Mouse (Mus musculus): ENCODE results near the gene Pter.

The Pter gene

DNA sequence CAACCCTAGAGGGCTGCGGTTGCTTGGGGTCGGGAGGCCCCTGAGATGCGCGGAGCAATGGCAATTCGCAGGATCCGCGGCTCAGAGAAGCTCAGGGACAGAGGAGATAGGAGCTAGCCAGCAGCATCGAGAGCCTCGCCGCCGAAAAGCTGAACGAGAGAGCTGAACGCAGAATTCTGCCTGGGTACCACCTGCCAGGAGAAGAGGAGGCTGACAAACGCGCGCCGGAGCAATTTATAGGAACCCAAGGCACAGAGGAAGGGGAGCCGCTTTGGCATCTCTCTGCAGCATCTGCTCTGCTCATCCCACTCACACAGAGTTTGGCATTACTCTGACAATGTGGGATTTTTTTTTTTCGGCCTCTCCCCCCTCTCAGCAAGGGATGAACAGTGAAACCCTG lies 87.6 kb downstream of the Pter start, which contains the start of gene C1ql3:
Gene C1ql3, minus strand, starts transcription at position 335 of the 400 bp plus-strand sequence.
- TF ChIP-seq CTCF (conservative IDR thresholded peaks at IDR 0.05; ENCODE audit: low read length) (no peak), POU5F1 (IDR thresholded peaks at IDR 0.05; ENCODE audit: borderline replicate concordance, low read length) (no peak), NANOG (IDR thresholded peaks at IDR 0.05; ENCODE audit: borderline replicate concordance, low read length) (no peak)
- peak within 1 kb of the TSS; percentile 79 for H3K4me3 ChIP-seq (replicated peaks; ENCODE audit: low read length)
- no peaks in the 10 kb centered on the region for H3K9me3 ChIP-seq (ENCODE audit: low read length)

DNA sequence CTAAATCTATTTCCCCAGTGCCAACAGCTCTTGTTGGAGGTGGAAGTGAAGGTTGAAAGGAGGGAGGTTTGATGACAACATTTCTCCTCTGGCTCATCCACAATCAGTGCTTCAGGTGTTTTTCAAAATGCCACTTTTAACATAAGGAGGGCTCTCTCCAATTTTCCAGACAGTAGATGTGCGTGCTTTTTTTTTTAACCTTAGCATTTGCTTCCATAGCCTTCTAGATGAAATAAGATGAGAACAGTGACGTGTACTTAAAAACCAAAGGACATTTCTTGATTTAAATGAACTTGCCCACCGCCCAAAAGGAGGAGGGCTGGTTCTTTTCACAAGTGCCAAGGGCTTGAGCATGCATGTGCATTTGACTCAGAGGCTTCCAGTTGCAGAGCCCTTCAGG lies 88.1 kb downstream of the Pter start:
- Histone ChIP-seq H3K4me1 (replicated peaks; ENCODE audit: low read depth, low read length) (peaks cover 23% of the 10 kb centered on the region), H3K4me3 (replicated peaks; ENCODE audit: low read length) (peak overlapping the region; percentile 79; the same call in 1 of the 2 replicates), H3K36me3 (ENCODE audit: insufficient read depth, low read length) (no peaks in the 10 kb centered on the region), H3K9me3 (ENCODE audit: low read length) (no peaks in the 10 kb centered on the region), H3K27me3 (ENCODE audit: insufficient read depth, low read length) (peaks cover 58% of the 10 kb centered on the region)
- TF ChIP-seq NANOG (IDR thresholded peaks at IDR 0.05; ENCODE audit: borderline replicate concordance, low read length) (no peak), POU5F1 (IDR thresholded peaks at IDR 0.05; ENCODE audit: borderline replicate concordance, low read length) (no peak), CTCF (conservative IDR thresholded peaks at IDR 0.05; ENCODE audit: low read length) (no peak)

More for the DNA sequence above, 87.6 kb downstream of the Pter start, which contains the start of gene C1ql3:
- Histone ChIP-seq H3K36me3 (ENCODE audit: insufficient read depth, low read length) (no peaks in the 10 kb centered on the region), H3K27me3 (ENCODE audit: insufficient read depth, low read length) (peaks cover 59% of the 10 kb centered on the region), H3K4me1 (replicated peaks; ENCODE audit: low read depth, low read length) (peaks cover 23% of the 10 kb centered on the region)

- no peaks in the 10 kb centered on the region for H3K4me1 ChIP-seq (replicated peaks; ENCODE audit: low read depth, low read length)
- H3K36me3 ChIP-seq (ENCODE audit: insufficient read depth, low read length) = no peaks in the 10 kb centered on the region
- TF ChIP-seq NANOG (IDR thresholded peaks at IDR 0.05; ENCODE audit: borderline replicate concordance, low read length) (no peak), CTCF (conservative IDR thresholded peaks at IDR 0.05; ENCODE audit: low read length) (no peak), POU5F1 (IDR thresholded peaks at IDR 0.05; ENCODE audit: borderline replicate concordance, low read length) (no peak)
- no peak overlapping the region for H3K4me3 ChIP-seq (replicated peaks; ENCODE audit: low read length)
- peaks cover 9% of the 10 kb centered on the region for H3K27me3 ChIP-seq (ENCODE audit: insufficient read depth, low read length)
- no peaks in the 10 kb centered on the region for H3K9me3 ChIP-seq (ENCODE audit: low read length)
Observed at GRCm38 (mm10) chr2:13018382-13018781, 94.5 kb downstream of the Pter start.

GRCm38 (mm10) chr2:13018861-13019260 lies 95.0 kb downstream of the Pter start:
- no peaks in the 10 kb centered on the region for H3K4me1 ChIP-seq (replicated peaks; ENCODE audit: low read depth, low read length)
- peaks cover 5% of the 10 kb centered on the region for H3K27me3 ChIP-seq (ENCODE audit: insufficient read depth, low read length)
- H3K9me3 ChIP-seq (ENCODE audit: low read length) = no peaks in the 10 kb centered on the region
- H3K4me3 ChIP-seq (replicated peaks; ENCODE audit: low read length) = no peak overlapping the region
- no peaks in the 10 kb centered on the region for H3K36me3 ChIP-seq (ENCODE audit: insufficient read depth, low read length)
- TF ChIP-seq CTCF (conservative IDR thresholded peaks at IDR 0.05; ENCODE audit: low read length) = no peak
- TF ChIP-seq NANOG (IDR thresholded peaks at IDR 0.05; ENCODE audit: borderline replicate concordance, low read length) = no peak
- no peak for TF ChIP-seq POU5F1 (IDR thresholded peaks at IDR 0.05; ENCODE audit: borderline replicate concordance, low read length)

GRCm38 (mm10) chr2:13038772-13039171 lies 114.9 kb downstream of the Pter start:
- Histone ChIP-seq H3K9me3 (ENCODE audit: low read length) (no peaks in the 10 kb centered on the region), H3K36me3 (ENCODE audit: insufficient read depth, low read length) (no peaks in the 10 kb centered on the region), H3K27me3 (ENCODE audit: insufficient read depth, low read length) (peaks cover 2% of the 10 kb centered on the region; the same call in 1 of the 2 replicates), H3K4me3 (replicated peaks; ENCODE audit: low read length) (no peak overlapping the region), H3K4me1 (replicated peaks; ENCODE audit: low read depth, low read length) (no peaks in the 10 kb centered on the region)
- TF ChIP-seq CTCF (conservative IDR thresholded peaks at IDR 0.05; ENCODE audit: low read length) = no peak
- no peak for TF ChIP-seq NANOG (IDR thresholded peaks at IDR 0.05; ENCODE audit: borderline replicate concordance, low read length)
- no peak for TF ChIP-seq POU5F1 (IDR thresholded peaks at IDR 0.05; ENCODE audit: borderline replicate concordance, low read length)

DNA sequence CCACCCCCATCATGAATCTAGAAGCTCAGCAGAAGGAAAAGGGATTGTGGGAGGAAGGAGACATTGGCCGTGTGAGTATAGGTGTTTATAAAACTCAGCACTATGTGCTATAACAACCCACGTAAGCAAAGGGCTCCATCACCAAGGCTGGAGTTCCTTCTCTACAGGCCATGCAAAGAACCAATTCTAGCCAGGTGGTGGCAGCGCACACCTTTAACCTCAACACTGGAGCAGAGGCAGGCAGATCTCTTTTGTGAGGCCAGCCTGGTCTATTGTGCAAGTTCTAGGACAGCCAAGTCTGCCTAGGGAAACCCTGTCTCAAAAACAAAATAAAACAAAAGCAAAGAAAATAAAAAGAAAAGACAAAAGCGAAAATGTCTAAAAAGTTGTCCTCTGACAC lies 115.9 kb downstream of the Pter start:
- Histone ChIP-seq H3K36me3 (ENCODE audit: insufficient read depth, low read length) (no peaks in the 10 kb centered on the region), H3K9me3 (ENCODE audit: low read length) (no peaks in the 10 kb centered on the region), H3K4me3 (replicated peaks; ENCODE audit: low read length) (no peak overlapping the region), H3K27me3 (ENCODE audit: insufficient read depth, low read length) (peaks cover 2% of the 10 kb centered on the region; the same call in 1 of the 2 replicates), H3K4me1 (replicated peaks; ENCODE audit: low read depth, low read length) (no peaks in the 10 kb centered on the region)
- TF ChIP-seq NANOG (IDR thresholded peaks at IDR 0.05; ENCODE audit: borderline replicate concordance, low read length) (no peak), POU5F1 (IDR thresholded peaks at IDR 0.05; ENCODE audit: borderline replicate concordance, low read length) (no peak), CTCF (conservative IDR thresholded peaks at IDR 0.05; ENCODE audit: low read length) (no peak; the same call in 1 of the 2 replicates)

- Histone ChIP-seq H3K4me3 (replicated peaks; ENCODE audit: low read length) (no peak overlapping the region), H3K27me3 (ENCODE audit: insufficient read depth, low read length) (no peaks in the 10 kb centered on the region), H3K9me3 (ENCODE audit: low read length) (no peaks in the 10 kb centered on the region), H3K36me3 (ENCODE audit: insufficient read depth, low read length) (no peaks in the 10 kb centered on the region), H3K4me1 (replicated peaks; ENCODE audit: low read depth, low read length) (peaks cover 6% of the 10 kb centered on the region)
- TF ChIP-seq NANOG (IDR thresholded peaks at IDR 0.05; ENCODE audit: borderline replicate concordance, low read length) (no peak), CTCF (conservative IDR thresholded peaks at IDR 0.05; ENCODE audit: low read length) (no peak), POU5F1 (IDR thresholded peaks at IDR 0.05; ENCODE audit: borderline replicate concordance, low read length) (no peak)
Observed at GRCm38 (mm10) chr2:13044555-13044954, 120.7 kb downstream of the Pter start.

- peaks cover 6% of the 10 kb centered on the region for H3K4me1 ChIP-seq (replicated peaks; ENCODE audit: low read depth, low read length)
- TF ChIP-seq CTCF (conservative IDR thresholded peaks at IDR 0.05; ENCODE audit: low read length) = no peak
- no peak for TF ChIP-seq POU5F1 (IDR thresholded peaks at IDR 0.05; ENCODE audit: borderline replicate concordance, low read length)
- no peak for TF ChIP-seq NANOG (IDR thresholded peaks at IDR 0.05; ENCODE audit: borderline replicate concordance, low read length)
- H3K4me3 ChIP-seq (replicated peaks; ENCODE audit: low read length) = no peak overlapping the region
- no peaks in the 10 kb centered on the region for H3K36me3 ChIP-seq (ENCODE audit: insufficient read depth, low read length)
- no peaks in the 10 kb centered on the region for H3K9me3 ChIP-seq (ENCODE audit: low read length)
- no peaks in the 10 kb centered on the region for H3K27me3 ChIP-seq (ENCODE audit: insufficient read depth, low read length)
Observed at GRCm38 (mm10) chr2:13048649-13049048, 124.8 kb downstream of the Pter start.
